ENCODE assay signal across 19 mouse cellular contexts in the genomic region with DNA sequence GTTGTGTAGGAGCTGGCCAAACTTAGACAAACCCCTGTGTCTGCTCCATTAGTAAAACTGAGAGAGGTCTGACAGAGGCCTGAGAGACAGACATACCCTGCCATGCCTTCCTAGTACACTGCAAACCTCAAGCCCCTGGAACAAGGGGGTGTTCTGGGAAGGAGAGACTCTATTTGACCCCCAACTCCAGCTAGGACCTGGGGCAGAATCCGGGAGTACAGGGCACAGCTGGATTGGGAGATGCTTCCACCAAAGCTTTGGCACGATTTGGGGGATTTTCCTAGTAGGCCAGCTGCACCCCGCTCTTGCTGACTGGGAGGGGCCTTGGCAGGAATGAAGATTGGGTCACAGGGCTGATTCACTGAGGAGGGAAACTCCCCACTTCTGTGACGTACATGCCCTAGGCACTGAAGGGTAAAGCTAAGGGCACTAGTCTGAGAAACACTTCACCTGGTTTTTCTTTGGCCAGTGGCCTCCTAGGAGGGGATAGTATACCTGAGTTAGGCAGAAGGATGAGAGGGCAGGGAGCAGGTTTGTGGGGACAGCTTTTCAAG. TPM values are rescaled to one million over a fixed set of nuclear protein-coding genes. Genes with fewer than 3 reads are reported as not detected.
DNase-seq lines count a peak whose midpoint lies in the region; ATAC-seq lines count a peak whose summit lies in the region.
"Had no signal": no experiment of that assay in that cellular context is flagged by ENCODE, and none has a peak within 500 bp of the region (broad histone marks: within the 10 kb centered on the region; RNA-seq: fewer than 3 reads in every experiment).

No protein-coding gene starts in this region.

- peaks cover 16% of the 10 kb centered on the region for H3K4me1 ChIP-seq in kidney, embryonic 16.5 days (ENCODE audit: insufficient read depth, low read length)
- peaks cover 13% of the 10 kb centered on the region for H3K4me1 ChIP-seq in intestine, embryonic 16.5 days (ENCODE audit: control insufficient read depth, insufficient read depth, low read length)

- H3K9me3 ChIP-seq in kidney, embryonic 16.5 days (ENCODE audit: low read length) = no peaks in the 10 kb centered on the region
- no peaks in the 10 kb centered on the region for H3K9me3 ChIP-seq in intestine, embryonic 16.5 days (ENCODE audit: control insufficient read depth, low read length)
- H3K9me3 ChIP-seq: forebrain, embryonic 13.5 days; heart, embryonic 13.5 days; hindbrain, embryonic 13.5 days; lung, embryonic 15.5 days had no signal

- ATAC-seq in kidney, embryonic 16.5 days (ENCODE audit: low FRiP score, low TSS enrichment) = no peak
- ATAC-seq in intestine, embryonic 16.5 days = no peak
- ATAC-seq: forebrain, embryonic 13.5 days had no signal

- no peak overlapping the region for H3K4me2 ChIP-seq in kidney, embryonic 16.5 days (replicated peaks; ENCODE audit: low read depth, low read length)
- H3K4me2 ChIP-seq in intestine, embryonic 16.5 days (ENCODE audit: low read depth, low read length) = no peak overlapping the region
- H3K4me2 ChIP-seq: forebrain, embryonic 13.5 days had no signal

- H3K27me3 ChIP-seq in kidney, embryonic 16.5 days (ENCODE audit: insufficient read depth, low read length) = no peaks in the 10 kb centered on the region
- H3K27me3 ChIP-seq in intestine, embryonic 16.5 days (replicated peaks; ENCODE audit: control insufficient read depth, insufficient read depth, low read length) = no peaks in the 10 kb centered on the region
- H3K27me3 ChIP-seq: lung, embryonic 15.5 days had no signal

- H3K36me3 ChIP-seq in kidney, embryonic 16.5 days (ENCODE audit: insufficient read depth, low read length) = peaks cover 3% of the 10 kb centered on the region; the same call in 1 of the 2 replicates
- H3K36me3 ChIP-seq in intestine, embryonic 16.5 days (ENCODE audit: control insufficient read depth, insufficient read depth, low read length) = peaks cover 2% of the 10 kb centered on the region; the same call in 1 of the 2 replicates

- no peak overlapping the region for H3K9ac ChIP-seq in kidney, embryonic 16.5 days (replicated peaks; ENCODE audit: low read length)
- no peak overlapping the region for H3K9ac ChIP-seq in intestine, embryonic 16.5 days (ENCODE audit: low read depth, low read length)
- H3K9ac ChIP-seq: lung, embryonic 15.5 days had no signal

- H3K27ac ChIP-seq in kidney, embryonic 16.5 days (ENCODE audit: low read length) = no peak overlapping the region
- H3K27ac ChIP-seq in intestine, embryonic 16.5 days (ENCODE audit: low read length) = no peak overlapping the region
- H3K27ac ChIP-seq: forebrain, embryonic 13.5 days; hindbrain, embryonic 13.5 days had no signal

- DNase-seq in adrenal gland, adult 2 months = peak; percentile 68
- DNase-seq in adrenal gland, postnatal 4 days (ENCODE audit: low spot score in 2 of 2) = no peak
- peak; percentile 13 for DNase-seq in kidney, adult 9 months
- peak; percentile 58 for DNase-seq in Muller cell, postnatal 12 days (ENCODE audit: inconsistent ontology term)
- DNase-seq in lung, postnatal 36 days = peak; percentile 72
- no peak for DNase-seq in cerebellum, adult 11-12 months
- DNase-seq: cerebellum, postnatal 36 days; kidney, adult 11 months; layer of hippocampus, postnatal 36 days; liver; midbrain, embryonic 14.5 days; right cerebral cortex, postnatal 14 days had no signal

- 67% methylated on average over 4 of the region's 4 CpGs for whole genome bisulfite sequencing in kidney, embryonic 16.5 days
- 75% methylated on average over 4 of the region's 4 CpGs for WGBS in intestine, embryonic 16.5 days

- no peak overlapping the region for H3K4me3 ChIP-seq in kidney, embryonic 16.5 days (ENCODE audit: low read length)
- H3K4me3 ChIP-seq in intestine, embryonic 16.5 days (ENCODE audit: low read length) = no peak overlapping the region
- H3K4me3 ChIP-seq: forebrain, embryonic 13.5 days; heart, embryonic 13.5 days; hindbrain, embryonic 13.5 days had no signal

RNA-seq across cellular contexts. Expression of gene AI837181, which starts 7.0 kb away (rescaled TPM):
- total RNA-seq in adrenal gland, adult 2 months (2021) = 10 to 100 TPM; 48.8 to 53.3 TPM
- polyA plus RNA-seq in adrenal gland, adult 2 months (2012; rRNA removed) = 109 and 115 TPM in 2 replicates
- 10 to 100 TPM; 55.1 to 56.7 TPM for total RNA-seq in adrenal gland, postnatal 4 days (2021)
- 24.0 and 50.8 TPM in 2 replicates for polyA plus RNA-seq in kidney, embryonic 16.5 days (2015; fragmentation: Nextera tagmentation; extraction: Ambion mirVana)
- 10.2 and 16.8 TPM in 2 replicates for polyA plus RNA-seq in intestine, embryonic 16.5 days (2015; fragmentation: Nextera tagmentation; extraction: Ambion mirVana)

RNA-seq across cellular contexts. Expression of gene Drap1, which starts 7.2 kb away (rescaled TPM):
- total RNA-seq in adrenal gland, adult 2 months (2021) = 100 to 1,000 TPM; 273 to 290 TPM
- 127 and 159 TPM in 2 replicates for polyA plus RNA-seq in adrenal gland, adult 2 months (2012; rRNA removed)
- total RNA-seq in adrenal gland, postnatal 4 days (2021) = 100 to 1,000 TPM; 236 to 266 TPM
- polyA plus RNA-seq in kidney, embryonic 16.5 days (2015; fragmentation: Nextera tagmentation; extraction: Ambion mirVana) = 226 and 236 TPM in 2 replicates
- polyA plus RNA-seq in intestine, embryonic 16.5 days (2015; fragmentation: Nextera tagmentation; extraction: Ambion mirVana) = 175 and 180 TPM in 2 replicates

RNA-seq across cellular contexts. Expression of gene Fosl1, which starts 15.4 kb away (rescaled TPM):
- 1 to 10 TPM in 1 of 2 experiments, not detected in 1; 1.2 TPM for total RNA-seq in adrenal gland, adult 2 months (2021)
- polyA plus RNA-seq in adrenal gland, adult 2 months (2012; rRNA removed) = 0.06 and 0.16 TPM in 2 replicates
- under 1 TPM in 1 of 2 experiments, not detected in 1; 0.20 TPM for total RNA-seq in adrenal gland, postnatal 4 days (2021)
- polyA plus RNA-seq in kidney, embryonic 16.5 days (2015; fragmentation: Nextera tagmentation; extraction: Ambion mirVana) = 0.54 TPM in 1 of 2 replicates, not detected in the other
- not detected in 2 replicates for polyA plus RNA-seq in intestine, embryonic 16.5 days (2015; fragmentation: Nextera tagmentation; extraction: Ambion mirVana)
- total RNA-seq: layer of hippocampus, postnatal 36 days had no signal
- polyA plus RNA-seq: embryonic facial prominence, embryonic 14.5 days; forebrain, embryonic 13.5 days; heart, embryonic 13.5 days; hindbrain, embryonic 13.5 days; lung, embryonic 15.5 days; midbrain, embryonic 14.5 days had no signal

RNA-seq across cellular contexts. Expression of gene Ccdc85b, which starts 25.7 kb away (rescaled TPM):
- 10 to 100 TPM in 1 of 2 experiments, 1 to 10 TPM in 1; 3.5 to 10.5 TPM for total RNA-seq in adrenal gland, adult 2 months (2021)
- polyA plus RNA-seq in adrenal gland, adult 2 months (2012; rRNA removed) = 13.5 and 13.9 TPM in 2 replicates
- total RNA-seq in adrenal gland, postnatal 4 days (2021) = 10 to 100 TPM; 10.4 to 10.6 TPM
- polyA plus RNA-seq in kidney, embryonic 16.5 days (2015; fragmentation: Nextera tagmentation; extraction: Ambion mirVana) = 7.8 and 8.6 TPM in 2 replicates
- 5.0 and 5.4 TPM in 2 replicates for polyA plus RNA-seq in intestine, embryonic 16.5 days (2015; fragmentation: Nextera tagmentation; extraction: Ambion mirVana)

RNA-seq across cellular contexts. Expression of gene Fibp, which starts 28.4 kb away (rescaled TPM):
- 10 to 100 TPM; 85.1 to 94.8 TPM for total RNA-seq in adrenal gland, adult 2 months (2021)
- 89.9 and 95.9 TPM in 2 replicates for polyA plus RNA-seq in adrenal gland, adult 2 months (2012; rRNA removed)
- total RNA-seq in adrenal gland, postnatal 4 days (2021) = 100 to 1,000 TPM; 134 to 137 TPM
- 129 and 138 TPM in 2 replicates for polyA plus RNA-seq in kidney, embryonic 16.5 days (2015; fragmentation: Nextera tagmentation; extraction: Ambion mirVana)
- 102 and 106 TPM in 2 replicates for polyA plus RNA-seq in intestine, embryonic 16.5 days (2015; fragmentation: Nextera tagmentation; extraction: Ambion mirVana)

Comparison
In these comparisons a context has a peak if more than half of its experiments do, and no peak if none do; other contexts are left out.
1. DNase-seq: peak in adrenal gland, adult 2 months (single experiment), kidney, adult 9 months (single experiment), Muller cell, postnatal 12 days (single experiment) and lung, postnatal 36 days (single experiment); none in adrenal gland, postnatal 4 days (0 of 2) and cerebellum, adult 11-12 months (single experiment).